Mouse (Mus musculus): ENCODE results near the gene Neurod2.

DNA sequence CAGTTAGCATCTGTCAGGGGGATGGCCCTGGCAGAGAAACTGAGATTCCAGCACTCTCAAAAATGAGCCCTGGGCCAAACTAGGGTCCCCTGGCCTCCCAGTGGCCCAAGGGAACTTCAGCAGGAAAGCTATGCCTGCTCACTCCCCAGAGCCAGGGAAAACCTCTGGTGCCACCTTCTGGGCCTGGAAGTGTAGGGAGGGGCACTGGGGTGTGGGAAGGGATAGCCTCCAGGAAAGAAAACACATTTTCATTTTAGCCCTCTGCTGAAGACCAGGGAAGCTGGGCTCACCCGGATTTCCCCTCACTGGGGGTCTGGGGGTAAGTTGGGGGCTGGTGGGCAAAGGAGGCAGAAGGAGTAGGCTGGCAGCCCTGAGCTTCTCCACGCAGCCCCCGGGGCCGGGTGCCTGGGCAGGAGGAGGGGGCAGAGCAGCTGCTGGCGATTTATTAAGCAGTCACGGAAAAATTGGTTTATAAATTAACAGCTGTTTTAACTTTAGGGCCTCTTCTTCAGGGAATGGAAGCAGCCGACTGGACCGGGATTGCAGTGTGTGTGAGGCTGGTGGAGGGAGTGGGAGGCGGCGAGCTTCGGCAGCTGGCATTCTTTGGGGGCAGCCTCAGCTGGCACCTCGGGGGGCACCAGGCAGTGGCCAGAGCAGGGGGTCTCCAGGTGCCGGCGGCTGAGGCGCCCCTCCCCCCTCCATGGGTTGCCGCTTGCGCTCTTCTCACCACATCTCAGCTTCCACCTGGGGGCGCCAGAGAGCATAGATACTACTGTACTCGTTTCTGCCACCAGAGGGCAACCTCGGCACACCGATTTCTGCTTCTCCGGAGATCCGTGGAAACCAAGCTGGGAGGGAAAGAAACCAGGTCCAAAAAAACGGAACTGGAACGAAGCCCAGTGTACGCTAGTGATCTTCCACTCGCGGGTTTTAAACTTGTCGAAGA, 12.8 kb upstream of the Neurod2 start:
- TF ChIP-seq CTCF (IDR thresholded peaks at IDR 0.05; ENCODE audit: low read depth, low read length): peak; percentile 84
- no peak for TF ChIP-seq GATA1 (IDR thresholded peaks at IDR 0.05; ENCODE audit: borderline replicate concordance, low read length)
- no peak for TF ChIP-seq TAL1 (conservative IDR thresholded peaks at IDR 0.05; ENCODE audit: low read depth, low read length)
- TF ChIP-seq POLR2AphosphoS5 (IDR thresholded peaks at IDR 0.05; ENCODE audit: insufficient replicate concordance, low read depth, low read length): no peak
- TF ChIP-seq GATA2 (IDR thresholded peaks at IDR 0.05; ENCODE audit: borderline replicate concordance, low read depth, low read length): no peak
